Mouse (Mus musculus) urinary bladder, postnatal 4 days (tissue): ENCODE measurements at regions not wholly inside any gene's neighbourhood (a gene's known extent, or its start where the extent isn't known, plus 50 kb on each side); places are given as distances from the start of the nearest gene placed in this dataset.

Source experiments
- DNase-seq, 2 experiments: peaks; one replicate each; pipeline ENCODE4 v3.0.0; 2021 to 2022; ENCODE audit warnings: low spot score in 2 of 2

DNA sequence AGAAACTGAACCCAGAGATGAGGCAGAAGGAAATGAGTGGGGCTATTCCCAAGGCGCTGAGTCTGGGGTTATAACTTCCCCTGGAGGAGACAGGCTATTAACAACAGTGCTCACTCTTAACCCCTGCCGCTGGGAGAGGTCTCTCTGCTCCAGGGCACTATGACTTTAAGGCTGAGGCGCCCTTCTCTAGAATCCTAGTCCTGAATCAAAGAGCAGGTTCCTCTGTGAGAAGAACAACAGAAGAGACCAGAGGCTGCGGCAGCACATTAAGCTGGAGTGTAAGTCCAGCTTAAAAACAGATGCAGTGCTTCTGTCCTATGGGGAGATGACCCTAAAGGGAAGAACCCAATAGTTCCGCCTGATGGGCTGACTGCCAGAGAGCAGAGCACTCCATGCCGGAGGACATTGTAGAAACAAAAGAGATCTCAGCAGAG lies 173.4 kb upstream of the Klf7 start:
- DNase-seq, result no peak

DNA sequence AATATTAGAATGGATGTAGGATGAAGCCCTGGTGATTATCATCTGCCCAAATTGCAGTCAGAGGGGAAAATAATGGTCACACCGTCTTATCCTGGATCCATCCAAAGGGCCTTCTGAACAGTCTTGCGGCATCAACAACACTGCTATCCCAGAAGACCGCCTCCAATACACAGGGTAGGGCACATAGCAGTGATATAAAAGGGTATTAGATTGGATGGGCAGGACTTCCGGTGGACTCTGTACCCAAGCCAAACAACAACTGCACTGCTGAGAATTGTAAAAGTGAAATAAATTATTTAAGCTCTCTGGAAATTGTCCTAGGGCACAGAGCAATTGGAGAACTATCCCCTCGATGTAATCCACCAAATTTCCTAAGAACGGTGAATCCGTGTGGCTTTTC lies 173.0 kb upstream of the Klf7 start:
- no peak for DNase-seq

DNA sequence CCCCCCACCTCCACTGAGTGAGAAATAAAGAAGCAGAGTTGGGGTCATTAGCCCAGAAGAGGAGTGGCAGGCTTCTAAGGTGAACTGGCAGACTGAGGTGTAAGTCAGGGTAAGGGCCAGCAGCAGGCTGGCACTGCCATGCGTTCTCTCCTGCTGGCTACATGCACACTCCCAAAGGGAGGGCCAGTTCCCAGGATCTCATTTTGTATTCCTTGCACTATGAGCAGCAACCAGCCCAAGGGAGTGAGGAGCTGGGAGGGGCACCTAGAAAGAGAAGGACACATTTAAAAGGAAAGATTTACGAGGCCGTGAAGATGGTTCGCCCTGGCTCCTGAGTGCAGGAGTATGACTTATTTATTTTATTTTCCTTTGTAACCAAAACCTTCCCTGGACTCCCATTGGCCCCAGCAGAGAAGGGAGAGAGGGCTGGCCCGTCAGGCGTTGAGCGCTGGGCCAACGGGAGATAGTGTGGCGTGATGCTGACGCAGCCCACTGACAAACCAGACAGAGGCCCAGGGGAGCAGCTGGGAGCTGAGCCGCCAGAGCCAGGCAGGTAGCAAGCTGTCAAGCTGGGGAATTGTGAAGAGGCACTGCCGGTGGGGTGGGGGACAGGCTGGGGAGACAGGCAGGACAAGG lies 166.8 kb upstream of the Klf7 start:
- DNase-seq, result peak; percentile 37 to 63

DNA sequence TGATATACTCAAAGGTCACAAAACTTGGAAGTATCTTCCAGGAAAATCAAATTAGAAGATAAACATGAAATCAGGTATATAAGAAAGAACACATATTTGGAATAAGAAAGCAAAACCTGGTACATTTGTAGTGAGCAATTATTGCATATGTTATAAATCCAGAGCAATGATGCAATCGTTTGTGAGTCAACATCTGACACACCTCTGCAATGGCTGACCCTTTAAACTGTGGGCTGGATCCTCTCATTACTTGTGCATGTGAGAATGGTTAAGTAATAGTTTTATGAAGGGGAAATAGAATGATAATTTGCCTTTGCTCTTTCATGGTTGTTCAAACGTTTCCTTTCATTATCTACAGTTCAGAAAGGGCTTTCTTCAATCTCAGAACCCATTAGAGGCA lies 165.0 kb upstream of the Klf7 start:
- DNase-seq, result no peak

DNA sequence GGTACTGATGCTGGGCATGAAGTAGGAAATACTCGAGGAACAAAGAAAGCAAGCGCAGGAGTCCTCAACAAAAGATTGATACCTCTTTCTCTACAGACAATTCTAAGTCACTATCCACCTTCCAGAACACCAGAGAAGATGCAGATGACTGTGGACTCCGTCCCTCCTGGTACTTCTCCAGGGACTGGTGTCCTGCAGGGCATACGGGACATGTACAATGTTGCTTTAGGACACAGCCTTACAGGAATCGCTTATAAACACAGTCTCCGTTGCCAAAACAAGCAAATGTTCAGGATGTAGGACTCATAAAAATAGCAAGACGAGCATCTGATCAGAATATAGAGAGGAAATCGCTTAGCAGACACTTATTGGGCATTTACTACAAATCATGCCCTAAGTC lies 162.6 kb upstream of the Klf7 start:
- no peak for DNase-seq

DNA sequence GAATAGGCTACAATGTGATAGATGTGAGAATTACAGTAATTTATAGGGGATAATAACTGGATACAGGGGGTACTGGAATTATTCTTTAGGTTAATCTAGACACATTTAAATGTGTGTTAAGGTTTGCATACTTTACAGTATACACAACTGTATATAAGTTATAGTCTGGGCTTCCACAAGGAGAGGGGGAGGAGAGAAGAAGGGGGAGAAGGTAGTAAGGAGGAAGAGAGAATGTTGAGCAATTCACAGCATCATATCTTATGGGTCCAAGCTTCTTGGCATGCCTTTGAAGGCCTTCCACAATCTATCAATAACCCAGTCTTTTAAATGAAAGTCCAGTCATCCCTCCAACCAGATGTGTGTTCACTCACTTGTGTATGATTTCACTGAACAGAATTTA lies 153.8 kb upstream of the Klf7 start:
- no peak for DNase-seq

DNA sequence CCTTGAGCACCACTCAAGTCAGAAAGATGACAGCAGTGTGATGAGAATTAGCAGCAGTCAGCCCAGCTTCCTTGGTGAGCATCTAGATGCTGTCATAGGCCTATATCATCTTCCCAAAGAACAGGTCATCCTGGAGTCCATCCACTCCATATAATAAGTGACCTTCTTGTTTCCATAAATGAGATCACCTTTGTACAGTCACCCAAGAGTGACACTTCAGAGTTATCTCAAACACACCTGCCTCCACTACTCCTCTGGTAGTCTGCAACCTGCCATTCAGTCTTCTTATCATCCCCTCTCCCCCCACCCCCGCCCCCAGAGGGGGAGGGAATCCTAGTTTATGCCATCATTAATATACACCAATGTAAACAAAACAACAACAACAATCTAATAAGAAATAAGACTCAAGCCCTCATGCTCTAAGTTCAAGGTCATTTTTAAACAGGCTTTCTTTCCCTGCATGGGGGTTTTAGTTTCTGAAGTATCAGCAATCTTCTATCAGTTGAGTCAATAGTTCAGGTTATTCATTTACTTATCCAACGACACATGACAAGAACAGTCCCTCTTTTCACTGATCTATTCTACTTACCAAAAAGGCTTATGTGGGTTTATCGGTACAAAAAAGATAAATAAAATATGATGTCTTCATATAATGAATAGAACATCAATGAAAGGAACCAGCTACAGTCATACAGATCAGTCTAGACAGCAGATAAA lies 153.2 kb upstream of the Klf7 start:
- no peak for DNase-seq

DNA sequence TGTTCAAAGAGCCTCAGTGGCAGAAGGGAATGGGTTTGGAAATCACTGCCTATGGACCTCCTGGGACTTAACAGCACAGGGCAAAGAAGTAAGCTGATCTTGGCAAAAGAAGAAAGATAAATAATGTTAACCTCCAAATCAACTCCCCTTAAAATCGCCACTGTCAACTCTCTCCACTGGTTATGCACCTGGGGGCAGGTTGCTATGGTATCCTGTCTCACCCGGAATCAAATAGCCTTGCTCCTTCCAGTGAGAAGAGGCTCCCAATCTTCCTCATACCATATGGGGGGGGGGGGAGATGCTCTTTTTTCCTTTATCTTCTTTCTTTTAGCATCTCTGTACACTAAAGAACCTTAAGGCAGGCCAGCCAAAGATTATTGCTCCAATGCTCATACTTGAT lies 135.2 kb upstream of the Klf7 start:
- no peak for DNase-seq

DNA sequence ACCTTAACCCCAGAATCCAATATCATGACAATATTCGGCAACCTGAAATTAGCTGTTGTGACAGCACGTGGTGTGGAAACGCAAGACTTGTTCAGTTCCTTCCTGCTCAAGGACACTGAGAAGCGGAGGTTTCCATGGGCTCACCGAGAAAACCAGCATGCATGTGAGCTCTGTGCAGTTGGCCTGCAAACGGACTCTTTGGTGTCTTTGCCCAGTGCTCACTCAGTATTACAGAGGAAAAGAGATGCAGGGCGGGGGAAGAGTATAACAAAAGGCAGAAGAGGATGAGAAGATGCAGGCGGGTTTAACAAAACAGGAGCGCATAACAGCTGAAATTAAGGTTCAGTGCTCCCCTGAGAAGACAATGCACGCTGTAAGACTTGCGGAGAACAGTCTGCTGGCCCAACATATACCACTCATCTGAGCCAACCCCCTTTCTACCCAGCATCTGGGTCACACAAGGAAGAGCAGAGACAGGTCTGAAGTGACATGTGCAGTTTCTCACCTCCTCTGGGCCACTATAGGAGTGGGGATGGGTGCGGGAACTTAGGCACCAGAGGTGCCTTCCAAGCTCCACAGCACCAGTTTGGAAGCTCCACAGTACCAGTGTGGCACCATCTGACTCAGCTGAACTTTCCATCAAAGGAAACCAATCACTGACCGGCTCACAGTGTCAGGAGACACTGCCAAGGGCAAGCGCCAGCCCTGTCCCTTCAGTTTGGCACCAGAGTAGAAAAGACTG lies 133.6 kb upstream of the Klf7 start:
- no peak for DNase-seq

DNA sequence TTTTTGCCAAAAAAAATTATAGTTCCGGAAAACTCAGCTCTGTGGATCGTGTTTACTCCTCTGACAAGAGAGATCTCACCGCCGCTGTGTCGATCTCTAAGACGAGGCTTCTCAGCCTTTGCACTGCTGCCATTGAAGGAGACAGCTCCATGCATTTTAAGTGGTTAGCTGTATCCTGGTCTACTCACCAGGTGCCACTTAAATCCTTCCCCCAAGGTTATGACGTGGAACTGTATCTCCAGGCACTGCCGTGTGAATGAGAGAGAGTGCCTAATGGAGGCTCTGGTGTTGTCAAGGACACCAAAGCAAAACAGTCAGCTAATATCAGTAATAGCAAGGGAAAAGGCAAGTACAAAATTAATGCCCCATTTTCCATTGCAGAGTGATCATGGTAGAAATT lies 132.6 kb upstream of the Klf7 start:
- no peak for DNase-seq

DNA sequence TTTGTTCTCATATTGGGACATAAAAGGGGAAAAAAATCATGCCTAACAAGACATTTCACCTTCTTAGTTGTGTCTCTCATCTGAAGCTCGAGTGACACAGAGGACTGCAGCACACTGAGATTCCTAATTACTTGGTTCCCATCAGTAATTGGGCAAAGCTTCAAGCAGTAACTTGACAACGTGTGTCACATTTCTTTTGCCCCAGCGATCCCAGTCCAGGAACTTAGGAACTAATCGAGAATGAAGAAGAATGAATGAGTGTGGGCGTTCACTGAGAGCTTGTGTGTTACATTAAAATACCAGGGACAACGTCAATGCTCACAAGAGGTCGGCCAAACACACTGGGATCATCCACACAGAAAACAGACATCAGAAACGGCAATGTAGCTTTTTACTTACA lies 131.9 kb upstream of the Klf7 start:
- DNase-seq, result no peak

DNA sequence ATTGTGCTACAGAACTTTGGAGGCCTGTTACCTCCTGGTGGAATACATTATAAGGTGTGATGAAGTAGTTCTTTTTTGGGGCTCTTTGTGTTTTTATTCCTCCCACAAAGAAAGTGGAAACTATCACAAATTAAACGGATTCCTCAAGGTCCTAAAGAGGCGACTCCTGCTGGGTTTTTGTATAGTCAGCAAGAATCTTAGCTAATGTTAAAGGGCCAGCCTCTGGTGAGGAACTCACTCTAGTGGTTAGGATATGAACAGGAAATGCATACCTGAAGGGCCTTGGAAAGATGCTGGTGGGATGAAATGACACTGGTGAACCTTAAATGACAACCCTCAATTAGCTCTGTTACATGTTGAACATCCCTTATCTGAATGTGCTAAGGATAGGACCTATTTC lies 120.3 kb upstream of the Klf7 start:
- no peak for DNase-seq

DNA sequence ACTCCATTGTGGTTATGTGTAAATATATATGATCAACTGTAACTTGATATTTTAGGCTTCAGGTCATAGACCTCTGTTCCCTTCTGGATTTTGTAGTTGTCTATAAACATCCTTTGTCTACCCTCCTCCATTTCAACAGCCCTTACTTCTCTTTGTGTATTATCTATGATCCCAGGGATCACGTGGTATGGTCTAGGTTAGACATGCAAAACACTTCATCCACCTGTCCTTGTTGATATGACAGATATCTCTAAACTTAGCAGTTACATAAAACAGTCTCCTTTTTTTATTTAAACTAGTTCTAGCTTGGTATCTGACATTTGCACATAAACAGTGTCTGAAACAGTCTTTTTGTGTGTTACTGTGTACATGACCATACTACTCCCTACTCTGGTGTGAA lies 107.6 kb upstream of the Klf7 start:
- DNase-seq, result no peak

DNA sequence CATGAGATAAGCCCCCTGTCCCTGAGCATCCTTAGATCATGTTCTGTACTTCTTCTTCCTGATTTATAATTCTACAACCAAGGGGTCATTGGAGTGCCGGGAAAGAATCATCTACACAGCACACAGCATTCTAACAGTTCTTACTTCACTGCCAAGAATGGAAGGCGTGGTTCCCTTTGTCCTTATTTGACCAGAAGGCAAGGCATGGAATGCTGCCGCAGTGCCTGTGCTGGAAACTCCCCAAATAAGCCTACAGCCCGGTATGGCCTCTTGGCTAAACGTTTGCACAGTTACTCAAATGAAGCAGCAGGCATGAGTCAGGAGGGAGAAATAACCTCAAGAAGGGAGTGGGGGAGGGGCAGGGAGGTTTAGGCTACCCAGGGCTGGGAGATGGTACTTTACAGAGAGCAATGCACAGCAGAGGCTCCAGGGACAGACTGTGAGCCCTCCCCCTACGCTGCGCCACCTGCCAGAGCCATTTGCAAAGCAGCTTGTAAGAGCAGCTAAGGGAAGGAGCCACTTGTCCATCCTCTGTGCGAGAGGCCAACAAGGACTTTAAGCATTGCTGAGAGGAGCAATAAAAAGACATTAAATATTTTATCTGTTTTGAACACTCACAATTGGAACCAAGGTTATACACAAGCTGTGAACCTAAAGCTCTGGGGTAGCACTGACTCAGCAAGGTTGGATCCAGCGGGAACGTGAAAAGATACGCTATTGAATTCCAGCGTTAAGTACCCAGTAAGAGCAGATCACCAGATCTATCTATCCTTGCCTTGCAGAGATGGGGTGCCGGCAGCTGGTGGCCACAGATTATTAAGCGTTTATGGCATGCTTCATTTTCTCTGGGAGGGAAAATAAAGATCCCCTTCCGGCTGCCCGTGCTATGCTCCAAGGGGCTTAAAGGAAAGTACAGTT lies 104.2 kb upstream of the Klf7 start:
- DNase-seq, result peak in 1 of 2 experiments; percentile 62

DNA sequence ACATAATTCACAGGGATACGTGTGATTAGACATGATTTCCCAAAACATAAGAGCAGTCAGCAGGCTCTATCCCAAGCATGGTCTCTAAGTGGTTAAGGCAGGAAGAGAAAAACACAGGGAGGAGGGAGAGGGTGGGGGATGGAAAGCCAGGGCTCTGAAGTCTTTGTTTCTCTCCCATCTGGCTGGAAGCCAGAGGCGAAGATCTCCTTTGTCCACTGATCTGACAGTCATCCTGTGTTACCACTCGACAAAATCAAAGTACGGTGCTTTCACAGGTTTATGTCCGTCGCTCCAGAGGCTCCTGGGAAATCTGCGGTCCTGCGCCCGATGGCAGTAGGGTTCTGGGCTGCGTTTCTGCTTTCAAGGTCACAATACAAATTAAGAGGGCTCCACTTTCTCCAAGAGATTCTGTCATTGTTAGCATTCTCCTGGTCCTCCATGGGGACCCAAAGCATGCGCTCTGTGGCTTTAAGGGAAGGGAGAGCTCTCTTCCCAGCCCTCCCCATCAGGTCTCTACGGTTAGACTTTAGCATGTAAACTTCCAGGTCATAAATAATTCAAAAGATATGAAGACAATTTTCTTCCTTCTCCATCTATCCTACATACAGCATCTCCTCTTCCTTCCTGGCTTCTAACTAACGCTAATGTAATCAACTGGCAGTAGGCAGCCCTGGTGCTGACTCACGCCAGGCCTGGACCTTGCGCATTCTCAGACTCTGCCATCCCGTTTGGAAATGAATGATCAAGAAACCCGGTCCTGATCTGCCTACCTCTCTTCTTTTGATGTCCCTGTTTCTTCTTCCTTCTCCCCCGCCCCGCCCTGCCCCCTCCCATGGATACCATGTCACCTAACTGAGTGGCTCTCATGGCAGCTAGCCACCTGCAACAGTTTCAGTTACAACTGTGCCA lies 102.0 kb upstream of the Klf7 start:
- DNase-seq, result no peak

DNA sequence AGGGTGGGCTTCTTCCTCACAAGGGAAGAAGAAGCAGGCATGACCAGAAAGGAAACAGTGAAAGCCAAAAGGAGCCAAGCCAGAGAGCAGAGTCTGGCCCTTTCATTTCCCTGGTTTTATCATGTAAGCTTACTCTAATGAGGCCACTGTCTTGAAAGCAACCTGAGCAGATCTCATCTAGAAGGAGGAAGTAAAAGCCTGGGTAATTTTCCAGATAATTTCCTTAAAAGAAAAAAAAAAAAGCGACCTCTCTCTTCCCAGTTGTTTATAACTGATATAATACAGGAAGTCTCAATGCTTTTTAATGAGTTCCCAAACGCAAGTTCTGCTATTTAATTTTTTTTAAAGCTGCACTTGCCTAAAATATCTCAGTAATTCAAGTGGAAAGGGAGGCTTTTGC lies 100.4 kb upstream of the Klf7 start:
- DNase-seq, result no peak

DNA sequence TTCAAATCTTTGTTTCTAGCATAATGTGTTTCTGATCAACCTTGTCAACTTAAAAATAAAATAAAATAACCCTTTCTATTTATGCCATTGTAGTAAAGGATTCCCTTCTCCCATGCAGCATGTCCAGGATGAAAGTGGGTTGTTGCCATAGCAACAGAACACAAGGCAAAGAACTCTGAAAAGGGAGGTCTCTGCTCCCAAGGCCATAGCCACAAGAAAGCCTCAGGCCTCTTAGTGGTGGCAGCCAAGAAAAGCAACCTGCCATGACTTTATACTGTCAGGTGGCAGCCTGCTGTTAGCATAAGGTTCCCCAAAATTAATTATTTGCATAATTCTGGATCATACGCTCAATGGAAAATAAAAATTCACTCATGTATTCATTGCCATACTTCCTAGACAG lies 98.4 kb upstream of the Klf7 start:
- DNase-seq, result no peak

DNA sequence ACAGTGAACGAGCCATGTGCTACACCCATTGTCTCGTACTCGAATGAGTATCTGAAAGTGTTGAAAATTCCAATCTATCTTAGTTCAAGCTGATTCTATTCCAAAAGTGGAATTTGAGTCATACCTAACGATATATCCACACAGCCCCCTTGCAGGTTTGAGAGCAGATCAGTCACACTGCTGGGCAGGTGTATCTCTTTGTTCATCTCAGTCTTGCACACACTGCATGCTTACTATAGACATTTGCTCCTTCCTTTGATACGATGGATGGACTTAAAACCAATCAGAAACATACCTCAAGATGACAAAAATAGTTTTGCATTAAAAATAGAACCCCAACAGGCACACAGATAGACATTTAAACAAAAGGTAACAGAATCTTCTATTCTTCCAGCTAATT lies 98.0 kb upstream of the Klf7 start:
- DNase-seq, result no peak

DNA sequence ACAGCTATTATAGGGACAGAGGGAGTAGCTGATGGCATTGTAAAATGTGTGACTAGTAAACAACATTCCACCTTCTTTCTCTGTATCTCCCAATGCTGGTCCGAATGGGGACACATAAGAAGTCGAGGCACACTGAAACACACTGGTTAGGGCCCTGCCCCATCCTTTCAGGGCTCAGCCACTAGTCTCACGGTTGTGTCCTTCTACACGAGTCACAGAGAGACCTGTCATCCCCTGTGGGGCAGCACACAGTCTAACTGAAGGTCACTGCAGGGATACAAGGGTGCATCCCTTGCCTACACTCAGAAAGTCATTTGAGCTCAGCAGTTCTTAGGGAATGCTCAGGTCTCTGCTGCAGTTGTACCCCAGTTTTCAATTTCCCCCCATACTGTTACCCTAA lies 93.6 kb upstream of the Klf7 start:
- DNase-seq, result no peak

DNA sequence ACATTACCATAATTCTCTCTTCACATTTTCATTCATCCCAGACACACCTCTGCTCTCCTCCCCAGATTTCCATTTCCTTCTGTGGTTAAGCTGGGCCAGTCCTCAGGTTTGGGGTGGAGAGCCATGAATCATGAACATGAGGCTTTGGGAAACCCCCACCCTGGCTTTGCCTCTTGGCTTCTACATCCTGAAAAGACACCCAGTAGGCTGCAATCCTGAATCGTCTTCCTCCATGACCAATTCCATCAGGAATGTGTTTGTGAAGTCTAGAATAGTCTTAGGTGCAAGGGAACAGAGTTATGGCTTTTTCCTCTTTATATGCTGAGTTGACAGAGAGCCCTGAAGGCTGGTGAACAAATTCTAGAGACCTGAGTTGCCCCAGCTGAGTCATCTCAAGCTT lies 87.0 kb upstream of the Klf7 start:
- no peak for DNase-seq
